Mouse (Mus musculus): ENCODE data around the gene Intu. TPM values are rescaled to one million over a fixed set of nuclear protein-coding genes. Genes with fewer than 3 reads are reported as not detected.

Gene Intu
- polyA plus RNA-seq, 1 experiment from 2014 or later: 3.6 TPM

GRCm38 (mm10) chr3:40512936-40513829, 17.9 kb upstream of the Intu start:
- H3K4me3 ChIP-seq (replicated peaks): no peak overlapping the region
- no peak overlapping the region for H3K4me2 ChIP-seq
- no peak overlapping the region for H3K9ac ChIP-seq (replicated peaks)
- H3K27me3 ChIP-seq: no peaks in the 10 kb centered on the region
- H3K4me1 ChIP-seq (replicated peaks): no peaks in the 10 kb centered on the region
- no peaks in the 10 kb centered on the region for H3K36me3 ChIP-seq
- no peaks in the 10 kb centered on the region for H3K9me3 ChIP-seq
- ATAC-seq (ENCODE audit: insufficient number of reproducible peaks, insufficient read depth, low FRiP score, low TSS enrichment, low read depth): no peak
- H3K27ac ChIP-seq: 0 out of 2 replicates have a peak overlapping the region, but pooled peaks have one; percentile 7
- WGBS: 81% methylated on average over 13 of the region's 13 CpGs

DNA sequence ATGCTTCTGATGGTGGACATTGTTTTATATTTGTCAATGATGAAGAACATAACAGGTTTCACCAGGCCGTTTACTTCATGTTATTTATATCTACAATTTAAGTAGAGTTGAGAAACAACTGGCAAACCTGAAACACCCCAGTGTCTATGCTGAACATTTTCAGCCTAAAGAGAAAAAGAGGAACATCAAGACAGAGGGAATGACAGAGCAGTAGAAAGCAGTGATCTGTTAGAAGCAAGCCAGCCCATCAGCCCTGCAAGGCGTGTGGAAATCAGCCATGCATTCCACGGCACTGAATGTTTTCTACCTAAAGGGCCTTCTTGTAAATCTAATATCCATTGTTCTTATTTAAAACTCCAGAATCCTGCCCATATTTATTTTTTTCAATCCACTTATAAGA, 12.8 kb upstream of the Intu start:
- ATAC-seq (ENCODE audit: insufficient number of reproducible peaks, insufficient read depth, low FRiP score, low TSS enrichment, low read depth): no peak
- no peak overlapping the region for H3K4me3 ChIP-seq (replicated peaks)
- no peaks in the 10 kb centered on the region for H3K36me3 ChIP-seq
- no peaks in the 10 kb centered on the region for H3K9me3 ChIP-seq
- H3K4me1 ChIP-seq (replicated peaks): 0 out of 2 replicates have a peak, but pooled peaks cover 4% of the 10 kb centered on the region
- no peak overlapping the region for H3K27ac ChIP-seq
- WGBS: 79% methylated on average over 3 of the region's 3 CpGs
- H3K27me3 ChIP-seq: 0 out of 2 replicates have a peak, but pooled peaks cover 3% of the 10 kb centered on the region
- H3K9ac ChIP-seq (replicated peaks): no peak overlapping the region
- H3K4me2 ChIP-seq: no peak overlapping the region

GRCm38 (mm10) chr3:40519555-40519954, 11.5 kb upstream of the Intu start:
- Histone ChIP-seq H3K36me3 (no peaks in the 10 kb centered on the region), H3K27ac (no peak overlapping the region), H3K27me3 (0 out of 2 replicates have a peak, but pooled peaks cover 3% of the 10 kb centered on the region), H3K4me1 (replicated peaks) (0 out of 2 replicates have a peak, but pooled peaks cover 4% of the 10 kb centered on the region), H3K4me2 (no peak overlapping the region), H3K9me3 (no peaks in the 10 kb centered on the region), H3K4me3 (replicated peaks) (no peak overlapping the region), H3K9ac (replicated peaks) (no peak overlapping the region)
- no peak for ATAC-seq (ENCODE audit: insufficient number of reproducible peaks, insufficient read depth, low FRiP score, low TSS enrichment, low read depth)
- 78% methylated on average over 3 of the region's 3 CpGs for WGBS

DNA sequence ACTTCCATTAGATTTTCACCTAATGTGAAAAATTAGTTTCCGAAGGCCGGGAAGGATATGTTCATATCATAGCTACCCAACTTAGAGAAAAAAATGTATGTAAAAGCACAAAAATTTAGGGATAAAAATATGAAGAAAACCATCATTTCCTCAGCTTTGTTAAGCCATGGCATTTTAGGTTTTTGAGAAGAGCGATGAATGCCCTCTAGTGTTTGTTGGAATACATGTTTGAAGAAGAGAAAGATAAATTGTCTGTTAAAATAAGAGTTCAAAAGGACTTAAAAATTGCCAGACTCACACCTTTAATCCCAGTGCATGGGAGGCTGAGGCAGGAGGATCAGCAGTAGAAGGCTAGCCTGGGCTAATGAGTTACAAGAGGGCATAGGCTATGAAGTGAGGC, 10.5 kb upstream of the Intu start:
- ATAC-seq (ENCODE audit: insufficient number of reproducible peaks, insufficient read depth, low FRiP score, low TSS enrichment, low read depth): no peak
- 0 out of 2 replicates have a peak, but pooled peaks cover 4% of the 10 kb centered on the region for H3K4me1 ChIP-seq (replicated peaks)
- WGBS: 94% methylated on average over 3 of the region's 3 CpGs

DNA sequence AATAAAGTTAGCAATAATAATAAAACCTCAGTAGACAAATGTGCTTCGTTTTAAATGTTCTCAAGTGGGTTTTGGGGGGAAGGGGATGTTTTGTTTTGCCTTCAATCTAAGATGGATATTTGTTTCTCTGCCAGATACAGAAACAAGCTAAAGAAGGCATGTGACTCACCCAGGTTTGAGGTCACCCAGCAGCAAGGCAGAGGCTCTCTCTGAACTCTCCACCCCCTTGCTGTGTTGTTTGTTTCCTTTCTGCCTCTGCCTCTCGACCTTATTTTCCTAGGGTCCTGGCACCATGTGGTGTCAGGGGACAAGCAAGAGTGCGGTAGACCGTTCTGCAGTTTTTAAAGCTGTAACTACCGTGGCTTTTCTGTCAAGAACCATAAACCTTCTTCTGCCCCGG, 8.6 kb upstream of the Intu start:
- Histone ChIP-seq H3K27me3 (peaks cover 12% of the 10 kb centered on the region; the same call in 1 of the 2 replicates), H3K36me3 (no peaks in the 10 kb centered on the region), H3K4me1 (replicated peaks) (peaks cover 8% of the 10 kb centered on the region; the same call in 1 of the 2 replicates), H3K4me3 (replicated peaks) (no peak overlapping the region), H3K4me2 (no peak overlapping the region), H3K9ac (replicated peaks) (no peak overlapping the region), H3K9me3 (no peaks in the 10 kb centered on the region), H3K27ac (no peak overlapping the region)
- no peak for ATAC-seq (ENCODE audit: insufficient number of reproducible peaks, insufficient read depth, low FRiP score, low TSS enrichment, low read depth)
- 30% methylated on average over 6 of the region's 6 CpGs for WGBS

More for the DNA sequence above, 10.5 kb upstream of the Intu start:
- H3K27me3 ChIP-seq: 0 out of 2 replicates have a peak, but pooled peaks cover 3% of the 10 kb centered on the region
- no peak overlapping the region for H3K4me2 ChIP-seq
- H3K9me3 ChIP-seq: no peaks in the 10 kb centered on the region
- H3K27ac ChIP-seq: no peak overlapping the region
- no peak overlapping the region for H3K9ac ChIP-seq (replicated peaks)
- H3K4me3 ChIP-seq (replicated peaks): no peak overlapping the region
- no peaks in the 10 kb centered on the region for H3K36me3 ChIP-seq

- H3K9ac ChIP-seq (replicated peaks): no peak overlapping the region
- no peak overlapping the region for H3K4me3 ChIP-seq (replicated peaks)
- H3K27me3 ChIP-seq: peaks cover 15% of the 10 kb centered on the region
- H3K27ac ChIP-seq: no peak overlapping the region
- no peaks in the 10 kb centered on the region for H3K36me3 ChIP-seq
- H3K4me1 ChIP-seq (replicated peaks): peaks cover 11% of the 10 kb centered on the region; the same call in 1 of the 2 replicates
- no peaks in the 10 kb centered on the region for H3K9me3 ChIP-seq
- 63% methylated on average over 14 of the region's 14 CpGs for WGBS
- no peak overlapping the region for H3K4me2 ChIP-seq
- no peak for ATAC-seq (ENCODE audit: insufficient number of reproducible peaks, insufficient read depth, low FRiP score, low TSS enrichment, low read depth)
Measured at GRCm38 (mm10) chr3:40522846-40523245, 8.2 kb upstream of the Intu start.

GRCm38 (mm10) chr3:40523371-40523783, 7.7 kb upstream of the Intu start:
- Histone ChIP-seq H3K27me3 (peaks cover 20% of the 10 kb centered on the region), H3K9ac (replicated peaks) (no peak overlapping the region)
- 20% methylated on average over 7 of the region's 7 CpGs for WGBS

DNA sequence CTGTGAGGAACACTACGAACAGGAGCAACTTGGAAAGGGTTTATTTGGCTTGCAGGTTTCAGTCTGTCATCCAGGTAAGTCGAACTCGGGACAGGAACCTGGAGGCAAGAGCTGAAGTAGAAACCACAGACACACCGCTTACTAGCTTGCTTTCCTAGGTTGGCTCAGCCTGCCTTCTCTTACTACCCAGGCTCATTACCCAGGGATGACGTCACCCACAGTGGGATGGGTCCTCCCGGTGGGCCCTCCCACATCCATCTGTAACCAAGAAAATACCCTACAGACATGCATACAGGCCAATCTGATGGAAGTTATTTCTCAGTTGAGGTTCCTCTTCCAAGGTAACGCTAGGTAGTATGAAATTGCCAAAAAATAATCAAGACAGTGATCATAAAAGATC, 6.2 kb upstream of the Intu start:
- no peaks in the 10 kb centered on the region for H3K9me3 ChIP-seq
- ATAC-seq (ENCODE audit: insufficient number of reproducible peaks, insufficient read depth, low FRiP score, low TSS enrichment, low read depth): no peak
- H3K27ac ChIP-seq: no peak overlapping the region
- H3K4me1 ChIP-seq (replicated peaks): peaks cover 15% of the 10 kb centered on the region; the same call in 1 of the 2 replicates
- peaks cover 26% of the 10 kb centered on the region for H3K27me3 ChIP-seq
- H3K36me3 ChIP-seq: no peaks in the 10 kb centered on the region
- H3K9ac ChIP-seq (replicated peaks): no peak overlapping the region
- no peak overlapping the region for H3K4me3 ChIP-seq (replicated peaks)
- WGBS: 80% methylated on average over 7 of the region's 7 CpGs
- no peak overlapping the region for H3K4me2 ChIP-seq

More at GRCm38 (mm10) chr3:40523371-40523783, 7.7 kb upstream of the Intu start:
- ATAC-seq (ENCODE audit: insufficient number of reproducible peaks, insufficient read depth, low FRiP score, low TSS enrichment, low read depth): no peak
- peaks cover 15% of the 10 kb centered on the region; the same call in 1 of the 2 replicates for H3K4me1 ChIP-seq (replicated peaks)
- H3K4me2 ChIP-seq: peak overlapping the region; percentile 24; the same call in 1 of the 2 replicates
- no peaks in the 10 kb centered on the region for H3K36me3 ChIP-seq
- H3K27ac ChIP-seq: no peak overlapping the region
- H3K9me3 ChIP-seq: no peaks in the 10 kb centered on the region
- H3K4me3 ChIP-seq (replicated peaks): no peak overlapping the region

GRCm38 (mm10) chr3:40525341-40525740, 5.7 kb upstream of the Intu start:
- Histone ChIP-seq H3K4me2 (no peak overlapping the region), H3K36me3 (no peaks in the 10 kb centered on the region), H3K27me3 (peaks cover 26% of the 10 kb centered on the region), H3K9ac (replicated peaks) (no peak overlapping the region), H3K9me3 (no peaks in the 10 kb centered on the region), H3K4me3 (replicated peaks) (no peak overlapping the region), H3K27ac (no peak overlapping the region), H3K4me1 (replicated peaks) (peaks cover 15% of the 10 kb centered on the region; the same call in 1 of the 2 replicates)
- no peak for ATAC-seq (ENCODE audit: insufficient number of reproducible peaks, insufficient read depth, low FRiP score, low TSS enrichment, low read depth)
- WGBS: 14% methylated on average over 4 of the region's 4 CpGs

- no peak overlapping the region for H3K4me3 ChIP-seq (replicated peaks)
Measured at GRCm38 (mm10) chr3:40526095-40526494, 5.0 kb upstream of the Intu start.

DNA sequence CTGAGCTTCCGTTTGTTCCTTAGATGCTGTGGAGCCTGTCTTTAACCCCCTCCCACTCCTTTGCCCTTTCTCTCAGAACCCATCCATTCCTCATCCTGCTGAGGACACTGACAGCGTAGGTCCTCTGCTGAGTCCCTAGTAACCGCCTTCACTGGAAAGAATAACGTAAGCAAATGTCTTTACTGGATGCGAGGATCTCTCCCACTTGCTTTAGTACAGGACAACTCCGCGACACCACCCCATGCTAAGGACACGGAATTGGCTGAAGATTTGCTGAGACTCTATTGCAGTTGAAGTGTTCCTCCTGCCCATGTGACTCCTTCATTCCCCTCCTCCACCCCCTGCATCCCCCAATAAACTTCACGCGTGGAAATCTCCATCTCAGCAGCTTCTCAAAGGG, 3.9 kb upstream of the Intu start:
- no peaks in the 10 kb centered on the region for H3K9me3 ChIP-seq
- H3K4me1 ChIP-seq (replicated peaks): peaks cover 29% of the 10 kb centered on the region
- no peak overlapping the region for H3K4me2 ChIP-seq
- no peaks in the 10 kb centered on the region for H3K36me3 ChIP-seq
- no peak overlapping the region for H3K4me3 ChIP-seq (replicated peaks)
- H3K9ac ChIP-seq (replicated peaks): no peak overlapping the region
- H3K27ac ChIP-seq: no peak overlapping the region
- H3K27me3 ChIP-seq: peaks cover 41% of the 10 kb centered on the region
- 51% methylated on average over 10 of the region's 10 CpGs for WGBS
- ATAC-seq (ENCODE audit: insufficient number of reproducible peaks, insufficient read depth, low FRiP score, low TSS enrichment, low read depth): no peak

More at GRCm38 (mm10) chr3:40526095-40526494, 5.0 kb upstream of the Intu start:
- Histone ChIP-seq H3K9ac (replicated peaks) (no peak overlapping the region), H3K4me1 (replicated peaks) (peaks cover 18% of the 10 kb centered on the region; the same call in 1 of the 2 replicates), H3K27ac (no peak overlapping the region), H3K36me3 (no peaks in the 10 kb centered on the region), H3K27me3 (peaks cover 33% of the 10 kb centered on the region), H3K9me3 (no peaks in the 10 kb centered on the region), H3K4me2 (no peak overlapping the region)
- no peak for ATAC-seq (ENCODE audit: insufficient number of reproducible peaks, insufficient read depth, low FRiP score, low TSS enrichment, low read depth)
- 88% methylated on average over 3 of the region's 3 CpGs for WGBS
